Mouse (Mus musculus): ENCODE results near the gene Hk2. TPM values are rescaled to one million over a fixed set of nuclear protein-coding genes. Genes with fewer than 3 reads are reported as not detected.

Gene Hk2
- polyA plus RNA-seq, 1 experiment from 2014 or later = 3.3 TPM

Other genes with a start within 250 kb of the Hk2 start
- 87.7 and 87.9 TPM in 2 replicates for gene Pole4, start 69.1 kb downstream of the Hk2 start, polyA plus RNA-seq (2015; fragmentation: Nextera tagmentation; extraction: Ambion mirVana)
- 0.08 and 0.12 TPM in 2 replicates for gene Sema4f, start 165.3 kb upstream of the Hk2 start, polyA plus RNA-seq (2015; fragmentation: Nextera tagmentation; extraction: Ambion mirVana)
- gene M1ap, start 172.4 kb upstream of the Hk2 start, polyA plus RNA-seq (2015; fragmentation: Nextera tagmentation; extraction: Ambion mirVana) = 3.8 and 4.3 TPM in 2 replicates